Mouse (Mus musculus) stomach, embryonic 15.5 days (tissue): ENCODE measurements around the gene Nckap1. TPM values are rescaled to one million over a fixed set of nuclear protein-coding genes. Genes with fewer than 3 reads are reported as not detected.
"Not testable (repeated sequence)": the region's sequence is repeated elsewhere in the genome, so short reads cannot be mapped to it uniquely, and the experiment has no call there.

Experiments
- ATAC-seq: fragments of 200-750 bp; cut with Nextera tagmentation; 2 replicates; pipeline ENCODE4 v1.8.0; 2017; ENCODE audit warnings: low read depth, moderate number of reproducible peaks, moderate TSS enrichment; ENCODE audit not compliant: insufficient read depth, low FRiP score
- H3K27ac ChIP-seq: fragments of 300-500 bp; sonication (generic); 2 replicates; pipeline ENCODE4 v1.5.1; 2015; ENCODE audit warnings: mild to moderate bottlenecking, inconsistent platforms
- H3K27me3 ChIP-seq: fragments of 300-500 bp; sonication (generic); replicated peaks from 2 replicates; pipeline ENCODE4 v1.6.1; 2015; ENCODE audit warnings: inconsistent platforms
- H3K36me3 ChIP-seq: fragments of 300-500 bp; sonication (generic); 2 replicates; pipeline ENCODE4 v1.6.1; 2015; ENCODE audit warnings: inconsistent platforms
- H3K4me1 ChIP-seq: fragments of 300-500 bp; sonication (generic); 2 replicates; pipeline ENCODE4 v1.6.1; 2015; ENCODE audit warnings: inconsistent platforms
- H3K4me2 ChIP-seq: fragments of 300-500 bp; sonication (generic); 2 replicates; pipeline ENCODE4 v1.6.1; 2015; ENCODE audit warnings: mild to moderate bottlenecking, inconsistent platforms
- H3K4me3 ChIP-seq: fragments of 300-500 bp; sonication (generic); replicated peaks from 2 replicates; pipeline ENCODE4 v1.5.1; 2015; ENCODE audit warnings: inconsistent platforms
- H3K9ac ChIP-seq: fragments of 300-500 bp; sonication (generic); 2 replicates; pipeline ENCODE4 v1.6.1; 2015; ENCODE audit warnings: inconsistent platforms
- H3K9me3 ChIP-seq: fragments of 300-500 bp; sonication (generic); 2 replicates; pipeline ENCODE4 v1.6.1; 2016; ENCODE audit warnings: inconsistent platforms
- WGBS: fragments of 180-500 bp; shearing (Covaris S2); methylation state at CpG from one replicate; pipeline ENCODE4 v1.1.7; 2015; 5-methylcytosine and 5-hydroxymethylcytosine counted together
- polyA plus RNA-seq: library from polyadenylated mRNA; unstranded; fragments of >200 nt; fragmentation: Nextera tagmentation; extraction: Ambion mirVana; gene quantifications from 2 replicates; pipeline ENCODE4 v1.2.1, GENCODE M21; 2015

Gene Nckap1
- polyA plus RNA-seq, 1 experiment from 2014 or later = 69.8 TPM

GRCm38 (mm10) chr2:80554442-80554841 is 26.7 kb downstream of the Nckap1 start:
- no peak overlapping the region for H3K27ac ChIP-seq
- no peak overlapping the region for H3K9ac ChIP-seq
- H3K9me3 ChIP-seq = no peaks in the 10 kb centered on the region
- no peak overlapping the region for H3K4me3 ChIP-seq
- WGBS = 57% methylated on average over 4 of the region's 4 CpGs
- H3K27me3 ChIP-seq = no peaks in the 10 kb centered on the region
- H3K4me2 ChIP-seq = no peak overlapping the region
- no peaks in the 10 kb centered on the region for H3K4me1 ChIP-seq
- ATAC-seq = no peak
- peaks cover 24% of the 10 kb centered on the region for H3K36me3 ChIP-seq

- Histone ChIP-seq H3K4me1 (no peaks in the 10 kb centered on the region), H3K27ac (no peak overlapping the region), H3K4me3 (no peak overlapping the region), H3K9ac (no peak overlapping the region), H3K4me2 (no peak overlapping the region), H3K27me3 (no peaks in the 10 kb centered on the region), H3K9me3 (no peaks in the 10 kb centered on the region), H3K36me3 (peaks cover 22% of the 10 kb centered on the region)
- no peak for ATAC-seq
- WGBS = 87% methylated on average over 4 of the region's 4 CpGs
Measured at GRCm38 (mm10) chr2:80549704-80550103, 31.5 kb downstream of the Nckap1 start.

- ATAC-seq = no peak
- no peak overlapping the region for H3K9ac ChIP-seq
- no peak overlapping the region for H3K4me2 ChIP-seq
- 91% methylated on average over 1 of the region's 1 CpGs for WGBS
- no peak overlapping the region for H3K4me3 ChIP-seq
- no peaks in the 10 kb centered on the region for H3K27me3 ChIP-seq
- H3K27ac ChIP-seq = no peak overlapping the region
- peaks cover 25% of the 10 kb centered on the region for H3K36me3 ChIP-seq
- no peaks in the 10 kb centered on the region for H3K9me3 ChIP-seq
- H3K4me1 ChIP-seq = no peaks in the 10 kb centered on the region
Measured at GRCm38 (mm10) chr2:80547901-80548300, 33.3 kb downstream of the Nckap1 start.

- Histone ChIP-seq H3K9me3 (no peaks in the 10 kb centered on the region), H3K4me2 (no peak overlapping the region), H3K36me3 (peaks cover 16% of the 10 kb centered on the region), H3K27ac (no peak overlapping the region), H3K4me1 (no peaks in the 10 kb centered on the region), H3K4me3 (no peak overlapping the region), H3K27me3 (no peaks in the 10 kb centered on the region), H3K9ac (no peak overlapping the region)
- ATAC-seq = no peak
- WGBS = 86% methylated on average over 5 of the region's 5 CpGs
Measured at GRCm38 (mm10) chr2:80542801-80543200, 38.4 kb downstream of the Nckap1 start.

- no peak overlapping the region for H3K4me3 ChIP-seq
- H3K4me1 ChIP-seq = no peaks in the 10 kb centered on the region
- H3K9me3 ChIP-seq = no peaks in the 10 kb centered on the region
- no peak overlapping the region for H3K4me2 ChIP-seq
- H3K27me3 ChIP-seq = no peaks in the 10 kb centered on the region
- H3K27ac ChIP-seq = no peak overlapping the region
- H3K36me3 ChIP-seq = peaks cover 22% of the 10 kb centered on the region
- WGBS = 55% methylated on average over 3 of the region's 3 CpGs
- no peak overlapping the region for H3K9ac ChIP-seq
- ATAC-seq = no peak
Measured at GRCm38 (mm10) chr2:80537156-80537555, 44.0 kb downstream of the Nckap1 start.

GRCm38 (mm10) chr2:80536608-80537007 is 44.6 kb downstream of the Nckap1 start:
- Histone ChIP-seq H3K27ac (no peak overlapping the region), H3K36me3 (peaks cover 22% of the 10 kb centered on the region), H3K4me3 (no peak overlapping the region), H3K4me1 (no peaks in the 10 kb centered on the region), H3K9ac (no peak overlapping the region), H3K4me2 (no peak overlapping the region), H3K9me3 (no peaks in the 10 kb centered on the region), H3K27me3 (no peaks in the 10 kb centered on the region)
- ATAC-seq = no peak
- WGBS = 82% methylated on average over 2 of the region's 2 CpGs

- Histone ChIP-seq H3K4me1 (no peaks in the 10 kb centered on the region), H3K27ac (no peak overlapping the region), H3K27me3 (no peaks in the 10 kb centered on the region), H3K4me2 (no peak overlapping the region), H3K36me3 (peaks cover 38% of the 10 kb centered on the region), H3K4me3 (no peak overlapping the region), H3K9me3 (no peaks in the 10 kb centered on the region), H3K9ac (no peak overlapping the region)
- WGBS = 88% methylated on average over 9 of the region's 9 CpGs
- ATAC-seq = no peak
Measured at GRCm38 (mm10) chr2:80524275-80524674, 56.9 kb downstream of the Nckap1 start.

- no peak for ATAC-seq
- H3K9me3 ChIP-seq = no peaks in the 10 kb centered on the region
- no peak overlapping the region for H3K27ac ChIP-seq
- H3K27me3 ChIP-seq = no peaks in the 10 kb centered on the region
- H3K4me1 ChIP-seq = no peaks in the 10 kb centered on the region
- no peak overlapping the region for H3K4me2 ChIP-seq
- no peak overlapping the region for H3K4me3 ChIP-seq
- H3K9ac ChIP-seq = no peak overlapping the region
- H3K36me3 ChIP-seq = peaks cover 16% of the 10 kb centered on the region; the same call in 1 of the 2 replicates
- 65% methylated on average over 7 of the region's 7 CpGs for WGBS
Measured at GRCm38 (mm10) chr2:80506051-80506802, 75.0 kb downstream of the Nckap1 start.

- H3K9ac ChIP-seq = no peak overlapping the region
- H3K27me3 ChIP-seq = no peaks in the 10 kb centered on the region
- H3K27ac ChIP-seq = no peak overlapping the region
- no peaks in the 10 kb centered on the region for H3K4me1 ChIP-seq
- ATAC-seq = no peak
- no peaks in the 10 kb centered on the region for H3K9me3 ChIP-seq
- 94% methylated on average over 4 of the region's 4 CpGs for WGBS
- H3K4me3 ChIP-seq = no peak overlapping the region
- H3K36me3 ChIP-seq = peaks cover 21% of the 10 kb centered on the region; the same call in 1 of the 2 replicates
- no peak overlapping the region for H3K4me2 ChIP-seq
Measured at GRCm38 (mm10) chr2:80502132-80502531, 79.0 kb downstream of the Nckap1 start.

GRCm38 (mm10) chr2:80495304-80495703 is 85.9 kb downstream of the Nckap1 start:
- not testable (repeated sequence) for H3K4me1 ChIP-seq, H3K4me2 ChIP-seq, H3K9ac ChIP-seq, H3K36me3 ChIP-seq, H3K27ac ChIP-seq, H3K27me3 ChIP-seq, H3K9me3 ChIP-seq, ATAC-seq, H3K4me3 ChIP-seq
- WGBS = 80% methylated on average over 7 of the region's 7 CpGs

- Histone ChIP-seq H3K4me2 (no peak overlapping the region), H3K4me3 (no peak overlapping the region), H3K9ac (no peak overlapping the region), H3K4me1 (no peaks in the 10 kb centered on the region), H3K27ac (no peak overlapping the region), H3K9me3 (no peaks in the 10 kb centered on the region), H3K27me3 (no peaks in the 10 kb centered on the region), H3K36me3 (no peaks in the 10 kb centered on the region)
- WGBS = 66% methylated on average over 5 of the region's 5 CpGs
- no peak for ATAC-seq
Measured at GRCm38 (mm10) chr2:80486851-80487250, 94.3 kb downstream of the Nckap1 start.

GRCm38 (mm10) chr2:80484951-80485350 is 96.2 kb downstream of the Nckap1 start:
- no peaks in the 10 kb centered on the region for H3K27me3 ChIP-seq
- WGBS = 93% methylated on average over 5 of the region's 5 CpGs
- no peak overlapping the region for H3K27ac ChIP-seq
- H3K9ac ChIP-seq = no peak overlapping the region
- H3K4me3 ChIP-seq = no peak overlapping the region
- H3K9me3 ChIP-seq = no peaks in the 10 kb centered on the region
- no peaks in the 10 kb centered on the region for H3K36me3 ChIP-seq
- no peak overlapping the region for H3K4me2 ChIP-seq
- no peak for ATAC-seq
- no peaks in the 10 kb centered on the region for H3K4me1 ChIP-seq

- H3K27ac ChIP-seq = no peak overlapping the region
- WGBS = 64% methylated on average over 1 of the region's 1 CpGs
- no peaks in the 10 kb centered on the region for H3K9me3 ChIP-seq
- no peaks in the 10 kb centered on the region for H3K4me1 ChIP-seq
- no peaks in the 10 kb centered on the region for H3K36me3 ChIP-seq
- H3K4me3 ChIP-seq = no peak overlapping the region
- H3K27me3 ChIP-seq = no peaks in the 10 kb centered on the region
- H3K9ac ChIP-seq = no peak overlapping the region
- no peak for ATAC-seq
- no peak overlapping the region for H3K4me2 ChIP-seq
Measured at GRCm38 (mm10) chr2:80475831-80476230, 105.3 kb downstream of the Nckap1 start.
